Mouse (Mus musculus): ENCODE measurements around the gene Rpl35. TPM values are rescaled to one million over a fixed set of nuclear protein-coding genes. Genes with fewer than 3 reads are reported as not detected.

Gene Rpl35
- total RNA-seq, 4 experiments from 2014 or later = 298 to 385 (median 322) TPM

Other genes with a start within 250 kb of the Rpl35 start
- gene Nr6a1, start 77.9 kb downstream of the Rpl35 start, total RNA-seq (2022) = 1 to 10 TPM; 4.5 to 7.1 (median 5.3) TPM
- 1 to 10 TPM; 3.1 to 4.6 (median 3.3) TPM for gene Olfml2a, start 73.6 kb downstream of the Rpl35 start, total RNA-seq (2022)
- gene Wdr38, start 8.1 kb downstream of the Rpl35 start, total RNA-seq (2022) = under 1 TPM in 1 of 4 experiments, not detected in 3; 0.21 TPM
- 100 to 1,000 TPM; 120 to 151 (median 137) TPM for gene Arpc5l, start 276 bp downstream of the Rpl35 start, total RNA-seq (2022)
- 10 to 100 TPM in 2 of 4 experiments, 1 to 10 TPM in 2; 8.9 to 10.5 (median 9.9) TPM for gene Golga1, start 59.9 kb upstream of the Rpl35 start, total RNA-seq (2022)
- 1 to 10 TPM; 2.3 to 3.4 (median 2.6) TPM for gene Scai, start 185.1 kb upstream of the Rpl35 start, total RNA-seq (2022)
- 10 to 100 TPM; 56.6 to 65.1 (median 60.5) TPM for gene Ppp6c, start 220.8 kb upstream of the Rpl35 start, total RNA-seq (2022)